ENCODE assay signal across 1 mouse cellular context in the genomic region with DNA sequence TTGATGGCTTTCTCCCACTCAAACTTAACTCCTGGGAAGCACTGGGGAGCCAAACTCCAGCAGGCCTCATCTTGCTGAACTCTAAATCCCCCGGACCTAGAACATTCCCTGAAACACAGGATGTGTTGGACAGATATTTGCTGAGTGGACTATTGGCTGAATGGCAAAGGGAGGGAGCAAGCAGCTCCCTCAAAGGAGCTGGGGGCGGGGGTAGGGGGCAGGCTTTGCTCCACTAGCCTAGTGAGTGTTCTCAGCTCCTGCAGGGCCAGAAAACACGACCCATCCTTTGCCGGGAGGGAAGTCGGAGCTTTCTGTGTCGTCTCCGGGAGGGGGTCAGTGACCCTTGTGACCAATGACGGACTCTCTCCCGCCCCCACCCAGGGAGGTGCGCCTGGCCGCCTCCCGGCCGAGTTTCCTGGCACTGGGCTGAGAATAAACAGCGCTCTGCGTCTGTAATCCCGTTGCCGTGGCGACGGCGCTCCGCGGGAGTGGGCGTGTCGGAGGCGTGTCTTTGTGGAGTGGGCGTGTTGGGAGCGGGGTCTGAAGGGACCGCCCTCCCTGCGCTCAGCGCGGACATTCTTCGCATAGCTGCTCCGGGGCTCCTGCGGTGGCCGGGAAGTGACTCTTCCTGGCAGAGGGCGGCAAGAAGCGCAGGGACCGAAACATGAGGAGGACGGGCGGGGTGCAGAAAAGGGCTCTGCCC.
TF ChIP-seq lines count a peak whose summit lies in the region.

No protein-coding gene starts in this region.

TF ChIP-seq in CH12.LX, 34 proteins besides CTCF, POLR2A, EP300 and RAD21 (continued from another document):
- TF ChIP-seq NELFE (IDR thresholded peaks at IDR 0.05; ENCODE audit: low read depth, low read length) (no peak), JUN (IDR thresholded peaks at IDR 0.05; ENCODE audit: insufficient read depth, low read depth, low read length) (no peak), TBP (conservative IDR thresholded peaks at IDR 0.05; ENCODE audit: low read depth, low read length) (no peak), USF1 (IDR thresholded peaks at IDR 0.05; ENCODE audit: low read depth, low read length) (no peak), GABPA (IDR thresholded peaks at IDR 0.05; ENCODE audit: insufficient replicate concordance, low read depth, low read length) (no peak), ZNF384 (IDR thresholded peaks at IDR 0.05; ENCODE audit: low read depth, low read length) (no peak), TCF12 (IDR thresholded peaks at IDR 0.05; ENCODE audit: low read depth, low read length) (no peak), CHD2 (IDR thresholded peaks at IDR 0.05; ENCODE audit: low read length) (no peak), MXI1 (IDR thresholded peaks at IDR 0.05; ENCODE audit: low read depth, low read length) (peak; percentile 97), ZC3H11A (IDR thresholded peaks at IDR 0.05; ENCODE audit: low read depth, low read length) (no peak), POLR2AphosphoS2 (IDR thresholded peaks at IDR 0.05; ENCODE audit: low read depth, low read length) (no peak)
TF ChIP-seq in CH12.LX: peak in this region for 5.
